Mouse (Mus musculus) hindbrain, embryonic 13.5 days (tissue): ENCODE data around the gene Cmtm8. TPM values are rescaled to one million over a fixed set of nuclear protein-coding genes. Genes with fewer than 3 reads are reported as not detected.

Experiments
- ATAC-seq: fragments of 200-750 bp; cut with Nextera tagmentation; 2 replicates; pipeline ENCODE4 v1.8.0; 2017; ENCODE audit warnings: moderate TSS enrichment; ENCODE audit not compliant: low FRiP score
- H3K27ac ChIP-seq: fragments of 300-500 bp; sonication (generic); 2 replicates; pipeline ENCODE4 v1.5.1; 2015; ENCODE audit warnings: inconsistent platforms, mild to moderate bottlenecking, moderate library complexity
- H3K27me3 ChIP-seq: fragments of 300-500 bp; sonication (generic); 2 replicates; pipeline ENCODE4 v1.6.1; 2015; ENCODE audit warnings: mild to moderate bottlenecking, inconsistent platforms
- H3K36me3 ChIP-seq: fragments of 300-500 bp; sonication (generic); 2 replicates; pipeline ENCODE4 v1.6.1; 2015; ENCODE audit warnings: mild to moderate bottlenecking, inconsistent platforms
- H3K4me1 ChIP-seq: fragments of 300-500 bp; sonication (generic); replicated peaks from 2 replicates; pipeline ENCODE4 v1.6.1; 2015; ENCODE audit warnings: inconsistent platforms
- H3K4me2 ChIP-seq: fragments of 300-500 bp; sonication (generic); 2 replicates; pipeline ENCODE4 v1.6.1; 2015; ENCODE audit warnings: inconsistent platforms, mild to moderate bottlenecking, moderate library complexity
- H3K4me3 ChIP-seq: fragments of 300-500 bp; sonication (generic); 2 replicates; pipeline ENCODE4 v1.5.1; 2015; ENCODE audit warnings: mild to moderate bottlenecking, inconsistent platforms
- H3K9ac ChIP-seq: fragments of 300-500 bp; sonication (generic); 2 replicates; pipeline ENCODE4 v1.6.1; 2015; ENCODE audit warnings: mild to moderate bottlenecking, inconsistent platforms
- H3K9me3 ChIP-seq: fragments of 300-500 bp; sonication (generic); 2 replicates; pipeline ENCODE4 v1.6.1; 2016; ENCODE audit warnings: inconsistent platforms
- WGBS: fragments of 180-500 bp; shearing (Covaris S2); methylation state at CpG from one replicate; pipeline ENCODE4 v1.1.7; 2015; 5-methylcytosine and 5-hydroxymethylcytosine counted together
- polyA plus RNA-seq: library from polyadenylated mRNA; unstranded; fragments of >200 nt; fragmentation: Nextera tagmentation; extraction: Ambion mirVana; gene quantifications from 2 replicates; pipeline ENCODE4 v1.2.1, GENCODE M21; 2015

Cmtm8 gene
- polyA plus RNA-seq, 1 experiment from 2014 or later: 15.8 TPM

- peaks cover 4% of the 10 kb centered on the region; the same call in 1 of the 2 replicates for H3K9me3 ChIP-seq
- no peak overlapping the region for H3K27ac ChIP-seq
- WGBS: 64% methylated on average over 13 of the region's 13 CpGs
- H3K4me1 ChIP-seq: peaks cover 19% of the 10 kb centered on the region
- H3K9ac ChIP-seq: no peak overlapping the region
- H3K4me3 ChIP-seq: no peak overlapping the region
- no peak for ATAC-seq
- H3K4me2 ChIP-seq: no peak overlapping the region
- H3K36me3 ChIP-seq: no peaks in the 10 kb centered on the region
- H3K27me3 ChIP-seq: 0 out of 2 replicates have a peak, but pooled peaks cover 3% of the 10 kb centered on the region
These were observed 80.6 kb downstream of the Cmtm8 start for GRCm38 (mm10) chr9:114763341-114763740.

- peaks cover 4% of the 10 kb centered on the region; the same call in 1 of the 2 replicates for H3K9me3 ChIP-seq
- no peak overlapping the region for H3K9ac ChIP-seq
- H3K36me3 ChIP-seq: no peaks in the 10 kb centered on the region
- ATAC-seq: no peak
- no peak overlapping the region for H3K27ac ChIP-seq
- no peak overlapping the region for H3K4me3 ChIP-seq
- no peak overlapping the region for H3K4me2 ChIP-seq
- H3K27me3 ChIP-seq: 0 out of 2 replicates have a peak, but pooled peaks cover 3% of the 10 kb centered on the region
- H3K4me1 ChIP-seq: peaks cover 6% of the 10 kb centered on the region
- 77% methylated on average over 11 of the region's 11 CpGs for WGBS
These were observed 82.1 kb downstream of the Cmtm8 start for GRCm38 (mm10) chr9:114761848-114762247.

GRCm38 (mm10) chr9:114760353-114760752 lies 83.6 kb downstream of the Cmtm8 start:
- Histone ChIP-seq H3K27ac (peak overlapping the region; percentile 41), H3K27me3 (0 out of 2 replicates have a peak, but pooled peaks cover 3% of the 10 kb centered on the region), H3K4me2 (no peak overlapping the region), H3K4me3 (no peak overlapping the region), H3K9ac (no peak overlapping the region), H3K9me3 (no peaks in the 10 kb centered on the region), H3K4me1 (peaks cover 3% of the 10 kb centered on the region), H3K36me3 (no peaks in the 10 kb centered on the region)
- WGBS: 85% methylated on average over 5 of the region's 5 CpGs
- no peak for ATAC-seq

- Histone ChIP-seq H3K4me1 (peaks cover 3% of the 10 kb centered on the region), H3K27ac (peak overlapping the region; percentile 41), H3K4me2 (no peak overlapping the region), H3K4me3 (no peak overlapping the region), H3K9ac (no peak overlapping the region), H3K36me3 (no peaks in the 10 kb centered on the region), H3K27me3 (0 out of 2 replicates have a peak, but pooled peaks cover 3% of the 10 kb centered on the region), H3K9me3 (no peaks in the 10 kb centered on the region)
- 0 out of 2 replicates have a peak, but pooled peaks have one; percentile 41 for ATAC-seq
- WGBS: 45% methylated on average over 4 of the region's 4 CpGs
These were observed 84.1 kb downstream of the Cmtm8 start for GRCm38 (mm10) chr9:114759886-114760285.

- H3K9me3 ChIP-seq: no peaks in the 10 kb centered on the region
These were observed 85.2 kb downstream of the Cmtm8 start for GRCm38 (mm10) chr9:114758801-114759200.

GRCm38 (mm10) chr9:114758272-114758671 lies 85.7 kb downstream of the Cmtm8 start:
- Histone ChIP-seq H3K4me3 (no peak overlapping the region), H3K9me3 (no peaks in the 10 kb centered on the region), H3K9ac (no peak overlapping the region), H3K27me3 (0 out of 2 replicates have a peak, but pooled peaks cover 3% of the 10 kb centered on the region), H3K4me2 (no peak overlapping the region), H3K4me1 (peaks cover 4% of the 10 kb centered on the region), H3K36me3 (no peaks in the 10 kb centered on the region), H3K27ac (no peak overlapping the region)
- ATAC-seq: no peak
- WGBS: 81% methylated on average over 7 of the region's 7 CpGs

More at GRCm38 (mm10) chr9:114758801-114759200, 85.2 kb downstream of the Cmtm8 start:
- Histone ChIP-seq H3K36me3 (no peaks in the 10 kb centered on the region), H3K9ac (no peak overlapping the region), H3K27ac (no peak overlapping the region), H3K4me1 (peaks cover 3% of the 10 kb centered on the region), H3K4me2 (no peak overlapping the region), H3K4me3 (no peak overlapping the region), H3K27me3 (0 out of 2 replicates have a peak, but pooled peaks cover 3% of the 10 kb centered on the region)
- no peak for ATAC-seq
- 90% methylated on average over 5 of the region's 5 CpGs for WGBS

GRCm38 (mm10) chr9:114752863-114753484 lies 91.0 kb downstream of the Cmtm8 start:
- Histone ChIP-seq H3K9ac (peak overlapping the region; percentile 67), H3K27ac (peak overlapping the region; percentile 55), H3K36me3 (peaks cover 17% of the 10 kb centered on the region), H3K27me3 (no peaks in the 10 kb centered on the region), H3K4me1 (peaks cover 12% of the 10 kb centered on the region), H3K9me3 (no peaks in the 10 kb centered on the region), H3K4me2 (peak overlapping the region; percentile 58), H3K4me3 (peak overlapping the region; percentile 39)
- 4% methylated on average over 36 of the region's 36 CpGs for WGBS
- peak; percentile 83 for ATAC-seq

- peaks cover 24% of the 10 kb centered on the region for H3K36me3 ChIP-seq
- 75% methylated on average over 9 of the region's 9 CpGs for WGBS
- peak overlapping the region; percentile 55 for H3K27ac ChIP-seq
- peak overlapping the region; percentile 67; the same call in 1 of the 2 replicates for H3K9ac ChIP-seq
- H3K9me3 ChIP-seq: no peaks in the 10 kb centered on the region
- H3K4me3 ChIP-seq: peak overlapping the region; percentile 39; the same call in 1 of the 2 replicates
- no peak for ATAC-seq
- H3K4me1 ChIP-seq: peaks cover 12% of the 10 kb centered on the region
- H3K4me2 ChIP-seq: peak overlapping the region; percentile 58
- no peaks in the 10 kb centered on the region for H3K27me3 ChIP-seq
These were observed 91.6 kb downstream of the Cmtm8 start for GRCm38 (mm10) chr9:114752311-114752710.

GRCm38 (mm10) chr9:114751582-114751981 lies 92.4 kb downstream of the Cmtm8 start:
- ATAC-seq: no peak
- Histone ChIP-seq H3K27me3 (no peaks in the 10 kb centered on the region), H3K4me1 (peaks cover 12% of the 10 kb centered on the region), H3K4me3 (no peak overlapping the region), H3K27ac (no peak overlapping the region), H3K9me3 (no peaks in the 10 kb centered on the region), H3K36me3 (peaks cover 31% of the 10 kb centered on the region), H3K9ac (no peak overlapping the region), H3K4me2 (no peak overlapping the region)
- 79% methylated on average over 3 of the region's 3 CpGs for WGBS

- H3K27ac ChIP-seq: no peak overlapping the region
- H3K4me1 ChIP-seq: peaks cover 4% of the 10 kb centered on the region; the same call in 1 of the 2 replicates
- H3K9ac ChIP-seq: no peak overlapping the region
- peaks cover 35% of the 10 kb centered on the region for H3K36me3 ChIP-seq
- 87% methylated on average over 12 of the region's 12 CpGs for WGBS
- no peak overlapping the region for H3K4me3 ChIP-seq
- no peaks in the 10 kb centered on the region for H3K9me3 ChIP-seq
- no peaks in the 10 kb centered on the region for H3K27me3 ChIP-seq
- ATAC-seq: no peak
- H3K4me2 ChIP-seq: no peak overlapping the region
These were observed 96.5 kb downstream of the Cmtm8 start for GRCm38 (mm10) chr9:114747466-114747865.

- ATAC-seq: no peak
- Histone ChIP-seq H3K4me1 (no peaks in the 10 kb centered on the region; the same call in 1 of the 2 replicates), H3K9ac (no peak overlapping the region), H3K4me2 (no peak overlapping the region), H3K27ac (no peak overlapping the region), H3K9me3 (no peaks in the 10 kb centered on the region), H3K36me3 (peaks cover 38% of the 10 kb centered on the region), H3K4me3 (no peak overlapping the region), H3K27me3 (no peaks in the 10 kb centered on the region)
- WGBS: 86% methylated on average over 10 of the region's 10 CpGs
These were observed 96.9 kb downstream of the Cmtm8 start for GRCm38 (mm10) chr9:114747012-114747411.

- H3K4me1 ChIP-seq: no peaks in the 10 kb centered on the region; the same call in 1 of the 2 replicates
- no peak for ATAC-seq
- no peak overlapping the region for H3K27ac ChIP-seq
- no peaks in the 10 kb centered on the region for H3K27me3 ChIP-seq
- no peak overlapping the region for H3K4me2 ChIP-seq
- H3K36me3 ChIP-seq: peaks cover 40% of the 10 kb centered on the region
- H3K9me3 ChIP-seq: no peaks in the 10 kb centered on the region
- no peak overlapping the region for H3K9ac ChIP-seq
- WGBS: 94% methylated on average over 4 of the region's 4 CpGs
- no peak overlapping the region for H3K4me3 ChIP-seq
These were observed 98.3 kb downstream of the Cmtm8 start for GRCm38 (mm10) chr9:114745654-114746053.

GRCm38 (mm10) chr9:114745163-114745562 lies 98.8 kb downstream of the Cmtm8 start:
- Histone ChIP-seq H3K9me3 (no peaks in the 10 kb centered on the region), H3K9ac (no peak overlapping the region), H3K27ac (no peak overlapping the region), H3K4me1 (no peaks in the 10 kb centered on the region; the same call in 1 of the 2 replicates), H3K4me3 (no peak overlapping the region), H3K36me3 (peaks cover 36% of the 10 kb centered on the region), H3K4me2 (no peak overlapping the region), H3K27me3 (no peaks in the 10 kb centered on the region)
- no peak for ATAC-seq
- WGBS: 84% methylated on average over 4 of the region's 4 CpGs
